Mouse (Mus musculus) layer of hippocampus, adult 9-11 months (tissue): ENCODE data around the gene Hectd4.
"Not testable (repeated sequence)": the region's sequence is repeated elsewhere in the genome, so short reads cannot be mapped to it uniquely, and the experiment has no call there.

ENCODE experiments used
- DNase-seq: peaks from one replicate; pipeline ENCODE4 v3.0.0; 2022

Hectd4 gene

GRCm38 (mm10) chr5:121292309-121293165, 72.5 kb downstream of the Hectd4 start:
- DNase-seq = no peak

GRCm38 (mm10) chr5:121305009-121305408, 85.0 kb downstream of the Hectd4 start:
- no peak for DNase-seq

GRCm38 (mm10) chr5:121307620-121308019, 87.6 kb downstream of the Hectd4 start:
- DNase-seq = no peak

GRCm38 (mm10) chr5:121311576-121311975, 91.6 kb downstream of the Hectd4 start:
- DNase-seq = no peak

- peak; percentile 82 for DNase-seq
These were observed 93.9 kb downstream of the Hectd4 start for GRCm38 (mm10) chr5:121313764-121314474.

GRCm38 (mm10) chr5:121326079-121326805, 106.2 kb downstream of the Hectd4 start:
- DNase-seq = no peak

GRCm38 (mm10) chr5:121329333-121330058, 109.5 kb downstream of the Hectd4 start:
- DNase-seq = no peak

GRCm38 (mm10) chr5:121330154-121330816, 110.3 kb downstream of the Hectd4 start:
- not testable (repeated sequence) for DNase-seq

GRCm38 (mm10) chr5:121331731-121332130, 111.7 kb downstream of the Hectd4 start:
- DNase-seq = no peak

GRCm38 (mm10) chr5:121333976-121334375, 114.0 kb downstream of the Hectd4 start:
- DNase-seq = no peak

- no peak for DNase-seq
These were observed 114.4 kb downstream of the Hectd4 start for GRCm38 (mm10) chr5:121334454-121334853.

- DNase-seq = no peak
These were observed 115.4 kb downstream of the Hectd4 start for GRCm38 (mm10) chr5:121335426-121335825.

- DNase-seq = no peak
These were observed 116.0 kb downstream of the Hectd4 start for GRCm38 (mm10) chr5:121336009-121336408.

- DNase-seq = no peak
These were observed 116.8 kb downstream of the Hectd4 start for GRCm38 (mm10) chr5:121336776-121337175.

- no peak for DNase-seq
These were observed 119.7 kb downstream of the Hectd4 start for GRCm38 (mm10) chr5:121339507-121340230.

GRCm38 (mm10) chr5:121340965-121341473, 121.0 kb downstream of the Hectd4 start:
- DNase-seq = no peak

GRCm38 (mm10) chr5:121342490-121342889, 122.5 kb downstream of the Hectd4 start:
- DNase-seq = no peak

- no peak for DNase-seq
These were observed 124.0 kb downstream of the Hectd4 start for GRCm38 (mm10) chr5:121343997-121344396.

- DNase-seq = no peak
These were observed 139.2 kb downstream of the Hectd4 start for GRCm38 (mm10) chr5:121359229-121359628.

- no peak for DNase-seq
These were observed 141.7 kb downstream of the Hectd4 start for GRCm38 (mm10) chr5:121361696-121362095.

GRCm38 (mm10) chr5:121363441-121363840, 143.4 kb downstream of the Hectd4 start:
- DNase-seq = no peak
